Mouse (Mus musculus) midbrain, embryonic 14.5 days (tissue): Measurements from ENCODE around the gene Gm20388. TPM values are rescaled to one million over a fixed set of nuclear protein-coding genes. Genes with fewer than 3 reads are reported as not detected.

Experiments
- ATAC-seq: fragments of 200-750 bp; cut with Nextera tagmentation; 2 replicates; pipeline ENCODE4 v1.8.0; 2017; ENCODE audit warnings: moderate number of reproducible peaks, moderate library complexity; ENCODE audit not compliant: low FRiP score, low TSS enrichment
- DNase-seq: peaks from one replicate; pipeline ENCODE4 v3.0.0-alpha.2; 2015
- H3K27ac ChIP-seq: fragments of 300-500 bp; sonication (generic); replicated peaks from 2 replicates; pipeline ENCODE4 v1.5.1; 2014; ENCODE audit warnings: mild to moderate bottlenecking, low read depth, low read length, moderate library complexity
- H3K27me3 ChIP-seq: fragments of 300-500 bp; sonication (generic); 2 replicates; pipeline ENCODE4 v1.6.1; 2014; ENCODE audit warnings: low read length, control low read depth, mixed read lengths; ENCODE audit not compliant: control insufficient read depth, insufficient read depth
- H3K36me3 ChIP-seq: fragments of 300-500 bp; sonication (generic); 2 replicates; pipeline ENCODE4 v1.6.1; 2014; ENCODE audit warnings: low read length, control low read depth; ENCODE audit not compliant: control insufficient read depth, insufficient read depth
- H3K4me1 ChIP-seq: fragments of 300-500 bp; sonication (generic); 2 replicates; pipeline ENCODE4 v1.6.1; 2014; ENCODE audit warnings: mild to moderate bottlenecking, antibody characterized with exemption, low read length, control low read depth; ENCODE audit not compliant: control insufficient read depth, insufficient read depth
- H3K4me2 ChIP-seq: fragments of 300-500 bp; sonication (generic); 2 replicates; pipeline ENCODE4 v1.6.1; 2014; ENCODE audit warnings: mild to moderate bottlenecking, low read length, moderate library complexity
- H3K4me3 ChIP-seq: fragments of 300-500 bp; sonication (generic); replicated peaks from 2 replicates; pipeline ENCODE4 v1.5.1; 2014; ENCODE audit warnings: low read depth, low read length
- H3K9ac ChIP-seq: fragments of 300-500 bp; sonication (generic); replicated peaks from 2 replicates; pipeline ENCODE4 v1.6.1; 2014; ENCODE audit warnings: mild to moderate bottlenecking, low read length, moderate library complexity
- H3K9me3 ChIP-seq: fragments of 300-500 bp; sonication (generic); 2 replicates; pipeline ENCODE4 v1.6.1; 2016; ENCODE audit warnings: low read length, control low read depth, mixed read lengths; ENCODE audit not compliant: control insufficient read depth
- WGBS: fragments of 180-500 bp; shearing (Covaris S2); extraction: QIAGEN DNeasy Blood & Tissue Kit; methylation state at CpG from one replicate; pipeline ENCODE4 v1.1.7; 2014; 5-methylcytosine and 5-hydroxymethylcytosine counted together
- polyA plus RNA-seq: library from polyadenylated mRNA; unstranded; fragments of >200 nt; fragmentation: Nextera tagmentation; extraction: Ambion mirVana; gene quantifications from 2 replicates; pipeline ENCODE4 v1.2.1, GENCODE M21; 2014

The Gm20388 gene
- polyA plus RNA-seq, 1 experiment from 2014 or later, result 4.1 TPM

DNA sequence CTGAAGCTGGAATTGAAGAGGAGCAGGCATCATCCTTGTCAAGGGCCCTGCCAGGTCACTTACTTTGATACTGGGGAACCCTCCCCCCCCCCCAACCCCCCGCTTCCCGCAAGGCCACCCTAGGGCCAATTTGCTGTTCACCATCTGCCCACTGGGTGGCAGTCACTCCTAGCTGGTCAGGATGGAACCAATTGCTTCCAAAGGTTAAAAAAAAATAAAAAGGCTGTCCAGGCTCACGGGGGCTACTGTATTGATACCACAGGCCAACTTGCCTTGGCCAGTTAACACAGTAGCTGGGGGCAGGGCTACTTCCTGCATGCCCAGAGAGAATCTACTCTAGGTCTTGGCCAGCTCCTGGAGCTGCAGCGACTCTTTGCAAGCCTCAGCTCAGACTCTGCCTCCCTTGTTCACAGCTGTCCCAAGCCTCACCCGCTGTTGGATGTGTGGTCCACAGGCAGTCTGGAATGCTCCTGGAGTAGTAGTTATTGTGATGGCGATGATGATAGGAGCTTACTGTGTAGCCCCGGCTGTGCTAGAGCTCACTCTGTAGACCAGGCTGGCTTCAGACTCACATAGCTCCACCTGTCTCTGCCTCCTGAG is 2707.4 kb downstream of the Gm20388 start:
- Histone ChIP-seq H3K9me3 (no peaks in the 10 kb centered on the region), H3K27ac (peak overlapping the region; percentile 26; the same call in 1 of the 2 replicates), H3K4me2 (no peak overlapping the region), H3K36me3 (peaks cover 5% of the 10 kb centered on the region), H3K4me3 (no peak overlapping the region), H3K4me1 (no peaks in the 10 kb centered on the region), H3K27me3 (no peaks in the 10 kb centered on the region), H3K9ac (no peak overlapping the region)
- DNase-seq (peak; percentile 89), ATAC-seq (no peak)
- WGBS, result 38% methylated on average over 5 of the region's 7 CpGs

DNA sequence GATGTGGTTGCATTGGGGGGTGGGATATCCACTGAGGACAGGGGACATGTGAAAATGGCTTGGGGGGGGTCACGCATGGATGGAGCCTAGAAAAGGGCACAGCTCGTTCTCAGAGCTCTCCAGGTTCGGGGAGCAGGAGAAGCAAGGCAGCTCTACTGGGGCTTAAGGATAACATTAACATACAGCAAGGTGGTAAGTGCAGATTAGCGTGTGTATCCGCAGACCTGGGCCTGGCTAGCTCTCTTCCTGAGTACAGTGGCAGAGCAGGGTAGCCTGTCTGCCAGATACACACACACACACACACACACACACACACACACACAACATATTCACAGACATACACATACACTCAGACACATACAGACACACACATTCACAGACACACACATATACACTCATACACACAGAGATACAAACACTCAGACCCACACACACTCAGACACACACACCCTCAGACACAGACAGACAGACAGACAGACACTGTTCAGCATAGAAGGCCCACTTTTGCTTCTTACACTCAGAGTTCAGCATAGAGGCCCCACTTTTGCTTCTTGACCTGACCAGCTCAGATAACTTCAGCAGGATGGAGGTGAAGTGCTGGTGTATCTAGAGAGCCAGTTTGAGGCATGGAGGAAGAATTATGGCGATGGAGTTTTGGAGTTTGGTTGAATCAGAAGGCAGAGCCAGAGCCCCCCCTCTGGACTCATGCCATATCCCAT is 2708.2 kb downstream of the Gm20388 start:
- Histone ChIP-seq H3K9me3 (no peaks in the 10 kb centered on the region), H3K4me1 (no peaks in the 10 kb centered on the region), H3K4me2 (no peak overlapping the region), H3K27me3 (no peaks in the 10 kb centered on the region), H3K36me3 (peaks cover 5% of the 10 kb centered on the region), H3K27ac (0 out of 2 replicates have a peak overlapping the region, but pooled peaks have one; percentile 26), H3K9ac (no peak overlapping the region), H3K4me3 (no peak overlapping the region)
- WGBS, result 66% methylated on average over 6 of the region's 6 CpGs
- ATAC-seq, result no peak
- no peak for DNase-seq

GRCm38 (mm10) chr8:122620446-122620845 is 2709.8 kb downstream of the Gm20388 start:
- Histone ChIP-seq H3K27me3 (no peaks in the 10 kb centered on the region), H3K4me3 (no peak overlapping the region), H3K9ac (no peak overlapping the region), H3K4me1 (no peaks in the 10 kb centered on the region), H3K9me3 (no peaks in the 10 kb centered on the region), H3K36me3 (peaks cover under 1% of the 10 kb centered on the region; the same call in 1 of the 2 replicates), H3K4me2 (no peak overlapping the region), H3K27ac (no peak overlapping the region)
- ATAC-seq (no peak), DNase-seq (no peak)
- 43% methylated on average over 5 of the region's 5 CpGs for WGBS

- Histone ChIP-seq H3K9ac (no peak within 1 kb of the TSS), H3K4me3 (no peak within 1 kb of the TSS), H3K36me3 (no peaks in the 10 kb centered on the region), H3K27ac (no peak within 1 kb of the TSS), H3K27me3 (no peaks in the 10 kb centered on the region), H3K4me2 (no peak within 1 kb of the TSS), H3K9me3 (no peaks in the 10 kb centered on the region), H3K4me1 (no peaks in the 10 kb centered on the region)
- WGBS, result 64% methylated on average over 6 of the region's 6 CpGs
- no peak for ATAC-seq
- no peak for DNase-seq
These were observed 2712.1 kb downstream of the Gm20388 start, which contains the start of gene Pabpn1l for GRCm38 (mm10) chr8:122622727-122623126. Gene Pabpn1l, minus strand, starts transcription at chr8:122622739.

DNA sequence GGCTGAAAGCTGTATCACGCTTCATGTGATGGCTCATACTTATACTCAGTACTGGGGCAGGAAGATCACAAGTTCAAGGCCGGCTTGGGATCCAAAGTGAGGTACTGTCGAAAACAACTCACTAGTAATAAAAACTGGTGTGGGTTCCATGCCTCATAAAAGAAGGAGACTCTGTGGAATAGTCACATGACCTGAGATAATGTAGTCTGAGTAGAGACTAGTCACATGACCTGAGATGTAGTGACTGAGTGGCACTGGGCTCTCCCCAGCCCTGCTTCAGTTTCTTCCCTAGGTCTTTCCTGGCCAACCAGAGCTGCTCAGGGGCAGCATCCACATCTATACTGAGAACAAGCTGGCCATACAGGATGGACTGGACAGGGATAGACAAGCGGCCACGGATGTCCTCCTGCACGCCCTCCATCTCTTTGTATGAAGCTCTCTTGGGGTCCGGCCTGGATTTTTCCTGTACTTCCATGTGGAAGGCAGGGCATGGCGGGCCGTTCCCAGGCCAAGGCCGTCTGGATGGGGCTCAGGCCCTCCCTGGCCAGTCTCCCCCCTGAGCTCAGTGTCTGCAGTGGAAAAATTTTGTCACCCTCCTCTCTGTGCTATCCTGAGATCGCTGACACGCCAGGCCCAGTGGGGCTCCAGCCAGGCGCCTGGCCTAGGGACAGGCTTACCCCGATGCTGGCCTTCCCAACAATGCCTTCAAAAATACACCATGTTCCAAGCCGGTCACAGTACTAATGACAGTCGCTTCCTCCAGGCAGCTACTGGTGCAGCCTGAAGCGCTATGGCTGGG is 2713.4 kb downstream of the Gm20388 start:
- DNase-seq, result no peak
- H3K27ac ChIP-seq, result no peak overlapping the region
- no peak overlapping the region for H3K9ac ChIP-seq
- ATAC-seq, result no peak
- H3K4me3 ChIP-seq, result no peak overlapping the region
- no peaks in the 10 kb centered on the region for H3K27me3 ChIP-seq
- no peaks in the 10 kb centered on the region for H3K9me3 ChIP-seq
- H3K4me2 ChIP-seq, result no peak overlapping the region
- peaks cover 11% of the 10 kb centered on the region; the same call in 1 of the 2 replicates for H3K36me3 ChIP-seq
- H3K4me1 ChIP-seq, result no peaks in the 10 kb centered on the region
- 86% methylated on average over 17 of the region's 17 CpGs for WGBS

GRCm38 (mm10) chr8:122624653-122625052 is 2714.0 kb downstream of the Gm20388 start:
- Histone ChIP-seq H3K27ac (no peak overlapping the region), H3K27me3 (no peaks in the 10 kb centered on the region), H3K4me2 (no peak overlapping the region), H3K36me3 (peaks cover 16% of the 10 kb centered on the region), H3K9ac (no peak overlapping the region), H3K4me3 (no peak overlapping the region), H3K9me3 (no peaks in the 10 kb centered on the region), H3K4me1 (no peaks in the 10 kb centered on the region)
- ATAC-seq (no peak), DNase-seq (no peak)
- WGBS, result 73% methylated on average over 5 of the region's 5 CpGs

DNA sequence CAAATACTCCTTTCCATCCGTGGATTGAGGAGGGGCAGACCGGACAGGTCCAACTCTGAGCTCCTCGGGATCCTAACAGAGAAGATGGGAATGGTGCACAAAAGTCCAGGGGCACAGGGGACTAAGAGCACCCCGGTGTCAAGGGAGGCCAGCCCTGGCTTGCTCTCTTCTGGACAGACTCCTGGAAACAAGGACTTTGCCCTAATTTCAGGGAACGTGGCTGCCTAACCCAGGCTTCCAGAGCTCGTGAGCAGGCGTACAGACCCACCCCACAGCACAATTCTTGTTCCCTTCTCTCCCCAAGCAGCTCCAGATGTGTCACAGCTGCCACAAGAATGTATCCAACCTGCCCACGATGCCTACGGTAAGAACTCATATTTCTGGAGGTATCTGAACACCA is 2715.2 kb downstream of the Gm20388 start:
- Histone ChIP-seq H3K9ac (no peak overlapping the region), H3K36me3 (peaks cover 26% of the 10 kb centered on the region), H3K4me3 (no peak overlapping the region), H3K4me2 (no peak overlapping the region), H3K27me3 (no peaks in the 10 kb centered on the region), H3K4me1 (no peaks in the 10 kb centered on the region), H3K9me3 (no peaks in the 10 kb centered on the region), H3K27ac (no peak overlapping the region)
- DNase-seq (no peak), ATAC-seq (no peak)
- WGBS, result 88% methylated on average over 9 of the region's 9 CpGs

DNA sequence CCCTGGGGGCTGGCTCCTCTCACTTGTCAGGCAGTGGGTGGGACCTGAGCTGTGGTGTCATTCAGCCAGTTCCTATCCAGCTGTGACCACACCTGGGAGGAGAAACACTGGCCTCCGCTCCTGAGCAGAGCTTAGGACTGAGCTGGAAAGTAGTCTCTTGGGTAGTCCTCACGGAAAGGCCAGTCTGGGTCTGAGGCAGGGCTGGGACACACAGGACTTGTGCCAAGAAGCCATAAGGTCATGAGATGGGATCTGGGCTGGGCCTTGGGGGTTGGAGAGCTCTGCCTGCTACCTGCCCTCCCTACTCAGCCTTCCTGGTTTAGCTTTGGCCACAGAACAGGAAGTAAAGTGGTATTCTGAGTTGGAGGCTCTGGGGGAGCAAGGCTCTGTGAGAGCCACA is 2716.3 kb downstream of the Gm20388 start:
- ATAC-seq, result no peak
- no peak for DNase-seq
- H3K9ac ChIP-seq, result no peak overlapping the region
- no peak overlapping the region for H3K27ac ChIP-seq
- WGBS, result 70% methylated on average over 2 of the region's 2 CpGs
- H3K4me2 ChIP-seq, result no peak overlapping the region
- no peak overlapping the region for H3K4me3 ChIP-seq
- peaks cover 29% of the 10 kb centered on the region for H3K36me3 ChIP-seq
- H3K4me1 ChIP-seq, result no peaks in the 10 kb centered on the region
- no peaks in the 10 kb centered on the region for H3K9me3 ChIP-seq
- H3K27me3 ChIP-seq, result no peaks in the 10 kb centered on the region
